Mouse (Mus musculus): ENCODE measurements around the gene 4930579G24Rik. TPM values are rescaled to one million over a fixed set of nuclear protein-coding genes. Genes with fewer than 3 reads are reported as not detected.

Gene 4930579G24Rik
- 1 to 10 TPM; 9.6 to 9.7 TPM for total RNA-seq (2023)

GRCm38 (mm10) chr3:79628561-79629415, at the start of gene 4930579G24Rik:
TSS of gene 4930579G24Rik (plus strand) at chr3:79629079.

GRCm38 (mm10) chr3:79590863-79591792, 37.8 kb upstream of the 4930579G24Rik start, which contains the start of gene Ppid:
TSS of gene Ppid (plus strand) at chr3:79591342.

GRCm38 (mm10) chr3:79629416-79629730, 494 bp downstream of the 4930579G24Rik start, which contains the start of gene Etfdh:
TSS of gene Etfdh (minus strand) at chr3:79629500.

Other genes starting within 250 kb of the 4930579G24Rik start
- gene Fnip2, start 61.3 kb upstream of the 4930579G24Rik start, total RNA-seq (2023), result 10 to 100 TPM; 29.6 to 35.0 TPM
- gene Ppid, start 37.7 kb upstream of the 4930579G24Rik start, total RNA-seq (2023), result 10 to 100 TPM; 26.2 to 34.6 TPM
- gene Etfdh, start 421 bp downstream of the 4930579G24Rik start, total RNA-seq (2023), result 10 to 100 TPM; 20.4 to 22.1 TPM
- not detected for gene Rxfp1, start 108.8 kb downstream of the 4930579G24Rik start, total RNA-seq (2023)
- 1 to 10 TPM in 1 of 2 experiments, under 1 TPM in 1; 0.90 to 1.7 TPM for gene Tmem144, start 223.7 kb downstream of the 4930579G24Rik start, total RNA-seq (2023)